Mouse (Mus musculus) myocyte (in vitro differentiated cells): ENCODE results near the gene Fkbp14.

Source experiments
- CEBPB ChIP-seq: IDR thresholded peaks from 2 replicates; pipeline ENCODE4 v1.6.1; 2011; ENCODE audit warnings: mild to moderate bottlenecking, moderate library complexity; ENCODE audit not compliant: poor library complexity, insufficient read depth, severe bottlenecking
- E2F4 ChIP-seq: IDR thresholded peaks from one replicate; pipeline ENCODE4 v1.6.1; 2011; ENCODE audit warnings: mild to moderate bottlenecking, control low read depth, moderate library complexity; ENCODE audit not compliant: insufficient read depth
- MAX ChIP-seq: IDR thresholded peaks from one replicate; pipeline ENCODE4 v1.6.1; 2011; ENCODE audit warnings: low read depth, mild to moderate bottlenecking, control low read depth
- MYOG ChIP-seq, 3 experiments: IDR thresholded peaks; one replicate each; pipeline ENCODE4 v1.6.1; 2011; ENCODE audit warnings: control low read depth in 2 of 3, low read depth in 2 of 3, mild to moderate bottlenecking in 2 of 3; ENCODE audit not compliant: insufficient read length in 2 of 3, control insufficient read depth in 1 of 3, insufficient read depth in 1 of 3
- POLR2A ChIP-seq: IDR thresholded peaks from one replicate; pipeline ENCODE4 v1.6.1; 2011; ENCODE audit warnings: low read depth, mild to moderate bottlenecking, control low read depth, moderate library complexity; ENCODE audit not compliant: insufficient read length
- POLR2AphosphoS2 ChIP-seq: IDR thresholded peaks from one replicate; pipeline ENCODE4 v1.6.1; 2011; ENCODE audit warnings: low read depth, control low read depth; ENCODE audit not compliant: insufficient read length
- REST ChIP-seq: IDR thresholded peaks from one replicate; pipeline ENCODE4 v1.6.1; 2011; ENCODE audit warnings: mild to moderate bottlenecking, control low read depth, moderate library complexity; ENCODE audit not compliant: insufficient read depth, insufficient read length
- SRF ChIP-seq: IDR thresholded peaks from one replicate; pipeline ENCODE4 v1.6.1; 2011; ENCODE audit warnings: low read depth; ENCODE audit not compliant: control insufficient read depth, insufficient read length
- TCF12 ChIP-seq: IDR thresholded peaks from one replicate; pipeline ENCODE4 v1.6.1; 2011; ENCODE audit warnings: mild to moderate bottlenecking, control low read depth; ENCODE audit not compliant: poor library complexity, insufficient read depth, severe bottlenecking
- TCF3 ChIP-seq: IDR thresholded peaks from one replicate; pipeline ENCODE4 v1.6.1; 2011; ENCODE audit warnings: low read depth, control low read depth; ENCODE audit not compliant: insufficient read length
- USF1 ChIP-seq: IDR thresholded peaks from one replicate; pipeline ENCODE4 v1.6.1; 2011; ENCODE audit warnings: low read depth, mild to moderate bottlenecking, control low read depth, moderate library complexity

DNA sequence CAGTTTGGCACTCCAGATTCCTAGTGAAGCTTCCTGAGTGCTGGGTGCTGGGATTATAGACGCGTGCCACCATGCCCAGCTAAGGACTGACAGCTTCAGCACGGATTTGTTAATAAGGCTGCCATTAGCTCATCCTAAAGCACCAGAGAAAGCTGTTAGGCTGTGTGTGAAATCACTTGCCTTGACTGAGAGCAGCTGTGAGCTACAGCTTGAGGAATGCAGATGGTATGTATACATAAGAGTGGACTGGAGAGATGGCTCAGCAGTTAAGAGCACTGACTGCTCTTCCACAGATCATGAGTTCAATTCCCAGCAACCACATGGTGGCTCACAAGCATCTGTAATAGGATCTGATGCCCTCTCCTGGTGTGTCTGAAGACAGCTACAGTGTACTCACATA lies 20.3 kb upstream of the Fkbp14 start:
- TF ChIP-seq POLR2A (no peak), CEBPB (no peak), E2F4 (no peak), USF1 (no peak), MAX (no peak), REST (no peak), SRF (no peak), TCF12 (no peak), POLR2AphosphoS2 (no peak), MYOG (IDR thresholded peaks at IDR 0.05; ENCODE audit: control insufficient read depth in 1 of 3, insufficient read depth in 1 of 3, insufficient read length in 2 of 3, low read depth in 2 of 3) (no peak), TCF3 (no peak)
